Mouse (Mus musculus) neural tube, embryonic 10.5 days (tissue): ENCODE results near the gene Git2.

ENCODE experiments used
- DNase-seq: peaks from one replicate; pipeline ENCODE4 v3.0.0-alpha.2; 2017; ENCODE audit warnings: low spot score; ENCODE audit errors: extremely low spot score

Gene Git2

GRCm38 (mm10) chr5:114797253-114797652 is 21.9 kb upstream of the Git2 start:
- DNase-seq = no peak

GRCm38 (mm10) chr5:114796299-114797012 is 21.1 kb upstream of the Git2 start:
- DNase-seq = peak; percentile 51

GRCm38 (mm10) chr5:114795653-114796052 is 20.3 kb upstream of the Git2 start:
- DNase-seq = no peak

- peak; percentile 29 for DNase-seq
These were observed 19.9 kb upstream of the Git2 start for GRCm38 (mm10) chr5:114795231-114795630.

- DNase-seq = no peak
These were observed 19.3 kb upstream of the Git2 start for GRCm38 (mm10) chr5:114794609-114795008.

GRCm38 (mm10) chr5:114793317-114793716 is 18.0 kb upstream of the Git2 start:
- no peak for DNase-seq

- no peak for DNase-seq
These were observed 9.9 kb upstream of the Git2 start for GRCm38 (mm10) chr5:114785196-114785595.

GRCm38 (mm10) chr5:114784622-114785165 is 9.4 kb upstream of the Git2 start:
- no peak for DNase-seq

GRCm38 (mm10) chr5:114783405-114784163 is 8.3 kb upstream of the Git2 start:
- DNase-seq = no peak

- DNase-seq = no peak
These were observed 7.7 kb upstream of the Git2 start for GRCm38 (mm10) chr5:114782991-114783390.

GRCm38 (mm10) chr5:114780912-114781311 is 5.6 kb upstream of the Git2 start:
- no peak for DNase-seq

GRCm38 (mm10) chr5:114779956-114780489 is 4.7 kb upstream of the Git2 start:
- no peak for DNase-seq

- no peak for DNase-seq
These were observed 857 bp upstream of the Git2 start for GRCm38 (mm10) chr5:114776174-114776573.

GRCm38 (mm10) chr5:114774403-114775051 is 790 bp downstream of the Git2 start, which contains the start of gene Ankrd13a:
Gene Ankrd13a, plus strand, starts transcription at chr5:114774677.
- peak; percentile 91 for DNase-seq

GRCm38 (mm10) chr5:114773780-114774179 is 1.5 kb downstream of the Git2 start:
- peak; percentile 42 for DNase-seq

GRCm38 (mm10) chr5:114773211-114773710 is 2.1 kb downstream of the Git2 start:
- DNase-seq = peak; percentile 95

GRCm38 (mm10) chr5:114772456-114773203 is 2.7 kb downstream of the Git2 start:
- no peak for DNase-seq

GRCm38 (mm10) chr5:114771796-114772195 is 3.5 kb downstream of the Git2 start:
- no peak for DNase-seq

GRCm38 (mm10) chr5:114769786-114770185 is 5.5 kb downstream of the Git2 start:
- no peak for DNase-seq

- DNase-seq = no peak
These were observed 8.1 kb downstream of the Git2 start for GRCm38 (mm10) chr5:114767185-114767584.

GRCm38 (mm10) chr5:114766686-114767085 is 8.6 kb downstream of the Git2 start:
- no peak for DNase-seq
